Mouse (Mus musculus) E14TG2a.4 (cell line): ENCODE data around the gene Zfp119b.

Source experiments
- CTCF ChIP-seq: conservative IDR thresholded peaks from 2 replicates; pipeline ENCODE4 v1.5.1; 2014; ENCODE audit warnings: low read length
- NANOG ChIP-seq: IDR thresholded peaks from 2 replicates; pipeline ENCODE4 v1.6.1; 2014; ENCODE audit warnings: borderline replicate concordance, low read length, mixed read lengths
- POU5F1 ChIP-seq: IDR thresholded peaks from 2 replicates; pipeline ENCODE4 v1.6.1; 2014; ENCODE audit warnings: low read length, borderline replicate concordance

GRCm38 (mm10) chr17:55932635-55933034 lies 16.7 kb downstream of the Zfp119b start:
- TF ChIP-seq CTCF, result no peak
- no peak for TF ChIP-seq NANOG
- TF ChIP-seq POU5F1, result no peak
